Mouse (Mus musculus) adrenal gland, postnatal 25 days (tissue): ENCODE data around the gene Irx4. TPM values are rescaled to one million over a fixed set of nuclear protein-coding genes. Genes with fewer than 3 reads are reported as not detected.

Experiments used
- total RNA-seq: library from RNA; stranded (reverse); gene quantifications from 2 replicates; pipeline ENCODE4 v1.2.3, GENCODE M21; 2021

Irx4 gene
- total RNA-seq, 1 experiment from 2014 or later, result not detected

Other genes with a start within 250 kb of the Irx4 start
- gene Mrpl36, start 68.0 kb downstream of the Irx4 start, total RNA-seq, result 70.5 and 72.8 TPM in 2 replicates
- 214 and 226 TPM in 2 replicates for gene Ndufs6, start 68.1 kb downstream of the Irx4 start, total RNA-seq
- gene Lpcat1, start 206.7 kb downstream of the Irx4 start, total RNA-seq, result 12.7 and 20.9 TPM in 2 replicates